Mouse (Mus musculus) ovary, postnatal 10 days (tissue): ENCODE data around the gene Cd200r3.

Experiments used
- DNase-seq: peaks from one replicate; pipeline ENCODE4 v3.0.0; 2022; ENCODE audit warnings: low spot score

Gene Cd200r3

DNA sequence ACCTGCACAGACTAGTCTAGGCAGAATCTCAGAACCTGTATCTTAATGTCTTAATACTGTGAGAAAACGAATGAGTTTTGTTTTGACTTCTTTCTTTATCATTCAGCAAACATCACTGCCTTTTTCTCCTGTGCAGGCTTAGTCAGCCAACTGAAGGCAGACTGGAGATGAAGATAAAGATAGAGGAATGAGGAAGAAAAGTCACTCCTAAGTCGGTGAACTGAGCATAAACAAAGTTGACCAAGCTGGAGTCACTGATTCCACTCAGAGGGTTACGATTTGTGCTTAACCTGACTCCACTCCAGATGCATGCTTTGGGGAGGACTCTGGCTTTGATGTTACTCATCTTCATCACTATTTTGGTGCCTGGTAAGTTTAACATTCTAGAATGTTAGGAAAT is at the start of gene Cd200r3:
Gene Cd200r3, plus strand, starts transcription at position 211 of the 400 bp plus-strand sequence.
- DNase-seq: no peak

DNA sequence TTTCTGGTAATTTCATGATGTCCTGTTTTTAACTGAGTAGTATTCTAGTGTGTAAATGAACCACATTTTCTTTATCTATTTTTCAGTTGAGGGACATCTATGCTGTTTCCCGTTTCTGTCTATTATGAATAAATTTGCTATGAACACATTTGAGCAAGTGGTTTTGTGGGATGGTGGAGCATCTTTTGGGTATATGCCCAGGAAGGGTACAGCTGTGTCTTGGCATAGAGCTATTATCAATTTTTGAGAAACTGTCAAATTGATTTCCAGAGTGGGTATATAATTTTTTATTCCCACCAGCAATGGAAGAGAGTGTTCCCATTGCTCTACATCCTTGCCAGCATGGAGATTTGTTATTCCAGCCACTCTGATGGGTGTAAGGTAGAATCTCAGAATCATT is 11.5 kb upstream of the Cd200r3 start:
- no peak for DNase-seq

DNA sequence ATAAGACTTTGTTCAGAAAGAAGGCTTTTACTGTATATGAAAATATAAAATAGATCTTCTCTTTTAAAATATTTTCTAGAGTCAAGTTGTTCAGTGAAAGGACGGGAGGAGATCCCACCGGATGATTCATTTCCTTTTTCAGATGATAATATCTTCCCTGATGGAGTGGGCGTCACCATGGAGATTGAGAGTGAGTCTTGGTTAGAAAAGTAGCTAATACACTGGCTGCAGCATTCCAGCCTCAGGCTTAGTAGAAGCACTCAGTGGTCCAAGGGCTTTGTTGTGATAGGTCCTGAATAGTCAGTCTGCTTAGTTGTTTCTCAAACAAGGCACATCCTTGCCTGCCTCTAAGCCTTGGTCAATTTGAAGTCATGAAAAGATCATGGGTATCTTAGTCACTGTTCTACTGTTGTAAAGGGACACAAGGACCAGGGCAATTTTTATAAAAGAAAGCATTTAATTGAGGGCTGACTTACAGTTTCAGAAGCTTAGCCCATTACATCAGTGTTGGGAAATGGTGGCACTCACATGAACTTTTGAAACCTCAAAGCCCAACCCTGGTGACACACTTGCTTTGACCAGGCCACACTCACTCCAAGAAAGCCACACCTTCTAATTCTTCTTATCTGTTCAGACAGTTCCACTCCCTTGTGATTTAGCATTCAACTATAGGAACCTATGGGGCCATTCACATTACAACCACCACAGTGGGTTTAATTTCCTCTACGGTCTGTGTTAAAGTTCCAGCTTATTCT is 8.1 kb downstream of the Cd200r3 start:
- no peak for DNase-seq

DNA sequence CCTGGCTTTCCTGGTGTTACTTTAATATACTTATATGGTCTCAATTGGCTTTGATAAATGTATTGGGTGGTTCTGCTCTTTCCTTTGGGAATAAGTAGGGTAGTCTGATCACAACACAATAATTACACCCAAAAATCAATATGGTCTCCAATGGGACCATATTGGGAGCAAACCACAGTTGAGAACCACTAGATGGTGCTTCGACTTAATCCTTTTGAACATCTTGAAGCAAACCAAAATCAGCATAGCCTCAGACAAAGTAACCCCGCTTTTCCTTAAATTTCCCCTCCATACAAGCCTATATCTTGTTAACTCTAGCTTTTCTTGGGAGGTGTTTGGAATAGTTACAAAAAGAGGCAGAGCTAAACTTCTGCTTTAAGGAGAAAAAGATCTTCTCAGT is 18.8 kb downstream of the Cd200r3 start:
- DNase-seq: no peak

DNA sequence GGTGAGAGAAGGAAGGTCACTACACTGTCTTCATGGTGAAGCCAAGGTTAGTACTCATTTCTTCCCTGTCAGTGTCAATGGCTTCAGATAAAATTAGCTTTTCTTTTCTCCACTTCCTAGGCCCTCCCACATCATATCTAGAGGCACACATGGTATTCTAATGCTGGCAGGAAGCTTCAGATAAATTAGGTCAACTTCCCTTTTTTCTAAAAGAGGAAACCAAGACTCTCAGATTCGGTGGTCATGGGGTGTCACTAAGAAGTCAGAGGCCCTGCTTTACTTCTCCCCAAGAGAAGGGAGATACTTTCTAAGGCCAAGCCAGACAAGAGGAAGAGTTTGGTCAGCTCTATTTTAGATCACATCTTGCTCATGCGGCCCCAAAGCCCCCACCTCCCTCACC is 19.3 kb downstream of the Cd200r3 start:
- DNase-seq: no peak

DNA sequence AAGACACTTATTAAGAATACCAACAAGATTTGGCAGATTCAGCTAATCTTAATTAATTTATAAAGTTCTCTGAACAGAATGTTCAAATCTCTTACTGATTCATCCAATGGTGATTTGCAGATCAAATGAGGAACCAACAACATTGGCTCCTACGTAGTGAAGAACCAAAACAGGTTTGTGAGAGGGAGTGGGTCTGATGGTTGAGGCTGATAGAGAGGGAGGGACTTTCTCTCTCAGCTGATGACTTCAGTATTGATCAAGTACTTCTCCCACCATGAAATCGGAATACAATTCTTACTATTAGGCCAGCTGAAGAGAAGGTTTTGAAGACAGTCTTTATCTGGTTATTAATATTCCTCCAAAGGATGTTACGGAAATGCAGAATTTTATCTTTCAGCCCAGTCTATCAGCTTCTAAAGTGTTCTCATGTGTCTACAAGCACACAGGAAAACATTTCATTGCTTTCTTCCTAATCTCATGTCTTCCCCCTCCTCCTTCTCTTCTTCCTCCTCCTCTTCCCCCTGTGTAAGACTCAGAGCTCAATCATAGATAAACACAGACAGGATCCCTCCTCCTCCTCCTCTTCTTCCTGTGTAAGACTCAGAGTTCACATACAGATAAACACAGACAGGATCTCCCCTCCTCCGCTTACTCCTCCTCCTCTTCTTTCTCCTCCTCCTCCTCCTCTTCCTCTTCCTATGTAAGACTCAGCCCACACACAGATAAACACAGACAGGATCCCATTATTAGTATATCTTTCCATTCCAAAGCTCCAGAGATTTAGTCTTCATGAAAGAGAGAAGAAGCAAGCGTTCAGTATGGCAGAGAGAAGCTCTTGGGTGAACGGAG is 21.3 kb downstream of the Cd200r3 start:
- no peak for DNase-seq

DNA sequence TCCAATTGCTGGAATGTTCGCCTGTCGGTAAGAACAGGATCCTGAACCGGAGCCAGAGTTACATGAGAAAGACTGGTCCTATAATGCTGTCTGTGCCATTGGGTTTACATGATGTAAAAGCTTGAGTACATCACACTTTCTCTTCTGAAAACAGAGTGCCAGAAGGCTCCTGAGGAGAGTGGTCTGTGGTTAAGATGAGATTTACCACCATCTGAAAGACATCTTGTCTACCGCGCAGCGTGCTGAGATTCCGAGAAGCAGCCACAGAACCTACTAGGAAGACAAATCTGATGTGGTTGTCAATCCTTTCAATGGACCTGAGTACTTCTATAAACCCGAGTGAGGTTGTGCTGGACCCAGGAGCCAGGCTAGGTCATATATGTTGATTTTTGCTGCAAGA is 21.9 kb downstream of the Cd200r3 start:
- no peak for DNase-seq

DNA sequence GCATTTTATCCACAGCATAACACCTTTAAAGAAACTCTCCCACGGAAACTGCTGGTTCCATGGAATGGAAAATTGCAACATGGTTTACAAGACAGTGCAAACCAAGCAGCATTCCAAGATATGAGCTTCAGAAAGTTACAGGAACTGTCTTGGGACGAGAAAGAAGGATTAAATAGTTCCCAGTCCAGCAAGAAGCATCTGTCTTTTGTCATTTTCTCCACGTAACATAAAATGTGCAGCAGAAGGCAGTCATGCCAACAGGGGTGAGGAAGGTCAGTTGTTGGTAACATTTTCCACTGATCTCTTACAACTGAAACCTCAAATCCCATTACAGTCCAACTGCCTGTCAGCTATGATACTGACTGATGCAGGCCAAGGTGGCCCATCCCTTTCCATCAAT is 22.4 kb downstream of the Cd200r3 start:
- DNase-seq: no peak

DNA sequence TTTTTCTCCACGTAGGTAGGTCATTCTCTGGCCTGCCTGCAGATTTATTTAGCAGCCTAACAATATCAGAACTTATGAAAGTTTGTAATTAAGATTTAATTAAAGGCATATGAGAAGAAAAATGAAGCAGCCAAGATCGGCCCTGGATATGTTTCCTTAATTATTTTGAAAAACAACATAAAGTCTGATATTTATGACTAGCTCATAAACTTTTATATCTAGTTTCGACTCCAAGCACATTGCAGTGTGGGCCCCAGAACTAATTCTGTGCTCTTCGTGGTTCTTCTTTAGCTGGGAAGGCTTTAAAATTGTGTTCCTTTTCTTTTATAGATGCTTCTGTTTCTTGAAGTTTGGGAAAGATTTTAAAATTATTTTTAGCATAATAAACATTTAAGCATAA is 23.4 kb downstream of the Cd200r3 start:
- DNase-seq: no peak

DNA sequence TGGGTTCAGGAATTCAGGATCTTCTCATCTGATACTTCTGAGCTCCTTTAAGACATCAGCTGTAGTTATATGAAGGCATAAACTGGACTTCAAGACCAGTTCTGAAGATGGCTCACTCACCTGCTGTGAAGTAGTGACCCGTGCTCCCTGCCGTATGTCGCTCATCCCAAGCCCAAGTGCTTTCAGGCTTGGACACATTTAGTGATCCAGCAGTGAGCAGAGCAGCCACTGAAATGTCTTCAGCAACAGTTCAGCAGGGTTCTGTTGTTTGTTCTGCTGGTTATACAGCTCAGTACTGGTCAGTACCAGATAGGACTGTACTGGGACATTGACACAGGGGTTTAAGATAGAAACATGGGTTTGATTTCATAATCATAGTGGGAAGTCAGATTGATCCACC is 24.6 kb downstream of the Cd200r3 start:
- no peak for DNase-seq

DNA sequence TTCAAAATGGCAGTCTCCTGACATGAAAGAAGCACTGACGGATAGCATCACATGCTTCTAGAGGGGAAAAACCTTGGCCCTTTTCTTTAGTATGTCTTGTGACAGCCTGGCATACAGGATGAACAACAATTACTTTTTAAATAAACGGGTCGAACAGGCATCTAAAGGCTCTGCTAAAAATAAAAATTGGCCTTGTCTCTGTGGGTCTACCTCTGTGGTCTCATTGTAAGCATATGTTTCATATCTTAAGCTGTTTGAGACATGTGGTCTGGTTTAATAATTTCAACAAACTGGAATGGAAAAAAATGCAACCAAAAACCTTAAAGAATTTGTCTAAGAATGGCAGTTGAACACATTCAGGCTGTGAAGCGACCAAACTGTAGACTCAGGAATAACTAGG is 27.4 kb downstream of the Cd200r3 start:
- no peak for DNase-seq

DNA sequence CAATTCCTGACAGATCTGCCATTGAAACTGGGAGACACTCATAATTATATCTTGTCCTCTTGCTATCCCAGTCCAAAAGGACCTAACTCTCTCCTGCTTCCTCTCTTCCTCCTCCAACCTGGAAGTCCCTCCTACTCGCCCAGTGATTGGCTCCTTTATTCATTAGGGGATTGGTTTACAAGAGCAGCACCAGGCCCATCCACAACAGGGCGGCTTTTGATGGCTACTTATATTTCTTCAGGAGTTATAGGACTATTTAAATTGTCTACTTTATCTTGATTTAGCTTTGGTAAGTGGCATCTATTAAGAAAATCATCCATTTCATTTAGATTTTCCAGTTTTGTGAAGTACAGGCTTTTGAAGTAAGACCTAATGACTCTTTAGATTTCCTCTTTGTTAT is 30.6 kb downstream of the Cd200r3 start:
- DNase-seq: no peak

DNA sequence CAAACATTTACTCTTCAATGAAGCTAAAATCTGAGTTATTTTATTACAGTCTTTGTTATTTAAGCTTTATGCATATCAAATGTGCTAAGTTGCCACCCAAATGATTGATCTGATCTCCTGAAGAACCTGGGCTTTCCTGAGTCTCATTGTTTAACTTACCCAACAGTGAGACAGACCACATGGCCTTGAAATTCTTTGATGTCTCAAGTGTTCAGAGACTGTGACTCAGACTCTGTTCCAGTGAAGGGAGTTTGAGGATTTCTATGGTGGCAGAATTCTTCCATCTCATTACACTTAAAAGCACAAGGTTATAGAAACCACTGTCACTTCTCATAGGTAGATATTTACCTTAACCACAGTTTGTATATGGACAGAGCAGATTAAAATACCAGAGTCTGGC is 32.6 kb downstream of the Cd200r3 start:
- DNase-seq: no peak

DNA sequence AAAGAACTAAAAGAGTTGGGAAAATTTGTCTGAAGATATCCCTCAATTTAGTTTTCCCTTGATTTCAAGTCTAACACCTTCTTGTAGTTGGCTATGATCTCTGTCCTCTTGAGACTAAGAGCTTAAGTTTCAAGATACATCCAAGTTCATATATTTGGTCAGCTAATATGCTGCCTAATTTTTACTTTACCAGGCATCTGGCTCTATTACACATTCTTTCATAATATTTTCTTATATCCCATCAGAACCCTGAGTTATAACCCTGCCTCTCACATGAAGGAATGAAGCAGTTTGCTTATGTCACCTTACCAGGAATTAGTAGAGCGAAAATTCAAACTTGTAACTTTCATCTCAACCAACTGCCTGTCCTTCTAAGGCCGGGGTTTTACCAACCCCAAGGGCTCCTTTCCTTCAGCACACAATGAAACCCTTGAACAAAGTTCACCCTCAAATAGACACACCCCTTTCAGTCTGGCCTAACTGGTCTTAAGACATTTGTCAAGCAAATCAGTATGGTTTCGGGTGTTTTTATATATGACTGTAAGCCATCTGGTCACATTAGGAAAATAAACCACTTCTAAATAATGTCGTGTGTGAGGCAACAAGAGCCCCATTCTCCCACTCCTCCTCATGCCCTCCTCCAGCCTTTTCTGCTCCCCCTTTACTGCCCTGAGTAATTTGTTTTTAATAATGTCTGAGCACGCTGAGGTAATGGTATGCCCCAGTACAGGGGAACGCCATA is 33.6 kb downstream of the Cd200r3 start:
- no peak for DNase-seq

DNA sequence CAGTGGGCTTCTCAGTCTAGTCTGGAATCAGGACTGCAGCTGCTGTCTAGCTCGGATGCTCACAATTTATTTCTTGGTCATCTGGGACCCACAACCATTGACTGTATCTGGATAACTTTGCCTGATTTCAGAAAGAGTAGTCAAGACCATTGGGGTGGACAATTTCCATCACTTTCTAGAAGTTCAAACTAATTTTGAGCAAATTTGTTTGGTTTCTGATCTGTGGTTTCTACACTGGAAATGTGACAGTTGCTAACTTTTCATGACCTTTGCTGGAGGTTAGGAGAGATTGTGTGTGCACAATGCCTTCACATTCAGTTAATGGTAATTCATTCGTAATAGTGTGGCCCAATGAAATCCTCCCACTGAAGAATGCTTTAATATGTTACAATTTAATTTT is 34.7 kb downstream of the Cd200r3 start:
- no peak for DNase-seq

DNA sequence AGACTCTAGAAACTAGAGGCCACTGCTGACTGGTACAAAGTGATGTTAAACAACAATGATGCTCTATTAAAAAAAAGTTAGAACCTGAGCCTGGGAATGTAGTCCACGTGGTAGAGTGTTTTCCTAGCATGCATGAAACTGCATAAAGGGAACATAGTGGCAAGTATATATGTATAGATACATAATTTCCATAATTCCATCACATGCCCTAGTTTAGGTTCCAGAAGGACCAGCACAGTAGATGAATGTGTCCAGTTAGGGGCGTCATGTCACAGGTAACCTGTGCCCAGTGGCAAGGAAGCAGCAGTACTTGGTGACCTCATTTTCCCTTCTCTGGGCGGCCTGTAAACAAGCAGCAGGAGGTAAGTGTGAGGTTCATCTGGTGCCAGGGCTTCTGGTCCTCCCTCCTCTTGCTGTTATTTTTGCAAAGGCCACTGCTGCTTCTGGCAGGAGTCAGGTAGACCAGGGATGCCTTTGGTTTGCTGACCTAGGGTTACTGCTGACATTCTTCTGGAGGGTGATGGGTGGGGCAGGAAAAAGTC is 35.9 kb downstream of the Cd200r3 start:
- no peak for DNase-seq

DNA sequence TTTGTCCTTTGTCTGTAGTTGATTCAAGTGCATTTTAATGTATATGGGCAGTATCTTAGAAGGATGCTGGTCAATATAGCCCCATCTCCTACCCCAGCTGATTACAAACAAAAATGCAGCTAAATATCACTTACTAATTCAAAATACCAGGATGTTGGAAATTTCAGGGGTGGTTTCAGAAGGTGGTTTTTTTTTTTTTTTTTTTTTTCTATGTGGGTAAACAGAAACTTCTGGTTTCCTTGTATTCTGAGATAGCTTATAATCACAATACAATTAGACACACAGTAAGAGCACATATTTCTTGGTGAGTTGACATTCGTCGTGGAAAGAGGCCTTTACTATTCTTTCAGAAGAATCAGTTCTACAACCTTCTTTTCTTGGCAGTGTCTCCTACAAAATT is 39.5 kb downstream of the Cd200r3 start:
- no peak for DNase-seq

DNA sequence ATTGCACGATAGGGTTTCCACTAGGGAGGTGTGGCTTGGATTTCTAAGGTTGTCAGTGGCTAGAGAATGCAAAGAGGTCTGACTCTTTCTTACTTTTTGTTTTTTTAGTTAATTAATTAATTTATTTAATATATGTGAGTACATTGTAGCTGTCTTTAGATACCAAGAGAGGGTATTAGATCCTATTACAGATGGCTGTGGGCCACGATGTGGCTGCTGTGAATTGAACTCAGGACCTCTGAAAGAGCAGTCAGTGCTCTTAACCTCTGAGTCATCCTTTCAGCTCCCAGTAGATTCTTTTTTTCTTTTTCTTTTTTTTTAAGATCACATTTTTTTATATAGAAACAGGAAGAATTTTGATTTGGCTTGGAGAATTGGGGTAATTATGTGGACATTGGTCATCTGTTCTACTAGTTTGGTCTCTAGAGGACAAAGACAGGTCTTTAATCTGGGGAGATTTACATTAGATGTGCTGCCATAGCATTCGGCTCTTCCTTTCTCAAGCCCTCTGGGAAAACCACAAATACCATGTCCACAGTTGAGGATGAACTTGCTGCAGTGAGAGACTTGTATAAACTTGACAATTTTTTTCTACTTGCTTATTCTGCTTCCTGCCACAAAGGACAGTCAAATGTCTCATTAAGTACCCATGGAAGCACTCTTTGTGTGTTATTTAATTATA is 40.0 kb downstream of the Cd200r3 start:
- DNase-seq: no peak

DNA sequence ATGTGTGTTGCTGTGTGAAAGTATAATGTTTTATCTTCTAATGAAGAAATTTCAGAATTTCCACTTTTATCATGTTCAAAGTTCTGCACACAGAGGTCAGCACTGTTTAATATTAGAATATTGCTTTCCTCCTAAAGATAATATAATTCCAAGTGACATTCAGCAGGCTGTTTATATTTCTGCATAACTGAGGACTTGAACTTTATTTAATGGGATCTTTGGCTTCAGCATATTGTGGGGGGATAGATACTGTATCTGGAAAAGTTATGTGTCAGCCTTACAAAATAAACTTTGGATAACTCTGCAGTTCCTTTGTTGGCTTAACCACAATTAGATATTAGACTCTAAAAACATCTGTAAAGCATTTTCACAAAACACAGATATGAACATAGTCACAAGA is 40.6 kb downstream of the Cd200r3 start:
- no peak for DNase-seq

DNA sequence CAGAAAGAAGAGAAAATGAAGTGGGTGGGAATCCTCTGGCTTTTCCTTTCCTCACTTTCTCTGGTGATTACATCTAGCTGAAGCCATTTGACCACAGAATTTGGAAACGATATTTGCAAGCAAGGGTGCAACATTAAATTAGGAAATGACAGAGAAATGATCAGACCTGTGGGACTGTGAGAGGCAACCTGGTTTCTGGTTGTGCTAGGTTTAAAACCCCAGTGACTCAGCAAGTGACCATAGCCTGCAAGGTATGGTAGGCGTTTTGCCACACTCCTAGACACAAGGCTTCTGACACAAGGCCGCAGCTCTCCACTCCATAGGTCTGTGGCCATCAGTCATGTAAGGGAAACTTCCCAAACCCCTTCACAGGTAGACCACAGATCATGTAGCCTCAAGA is 41.4 kb downstream of the Cd200r3 start:
- no peak for DNase-seq

DNA sequence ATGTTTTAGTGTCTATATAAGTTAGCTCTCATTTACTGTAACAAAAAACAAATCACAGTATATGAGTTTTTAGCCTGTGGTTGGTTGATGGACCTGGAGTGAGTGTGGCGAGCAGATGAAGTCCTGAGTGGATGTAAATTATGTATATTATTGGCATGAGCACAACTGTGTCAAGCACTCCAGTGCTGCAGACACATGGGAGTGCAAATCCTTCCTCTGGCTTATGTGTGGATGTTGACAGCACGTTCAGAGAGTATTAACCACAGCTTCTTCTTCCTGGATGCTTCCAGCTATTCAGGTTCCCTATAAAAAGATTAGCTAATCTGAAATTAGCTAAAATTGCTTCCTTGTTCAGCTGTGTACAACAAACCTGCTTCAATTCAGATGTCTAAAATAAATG is 42.6 kb downstream of the Cd200r3 start:
- no peak for DNase-seq
